Mouse (Mus musculus): ENCODE results near the gene Serpinb13. TPM values are rescaled to one million over a fixed set of nuclear protein-coding genes. Genes with fewer than 3 reads are reported as not detected.
"Not testable (repeated sequence)": the region's sequence is repeated elsewhere in the genome, so short reads cannot be mapped to it uniquely, and the experiment has no call there.

The Serpinb13 gene
- not detected in 2 replicates for polyA plus RNA-seq (2012; rRNA removed)

DNA sequence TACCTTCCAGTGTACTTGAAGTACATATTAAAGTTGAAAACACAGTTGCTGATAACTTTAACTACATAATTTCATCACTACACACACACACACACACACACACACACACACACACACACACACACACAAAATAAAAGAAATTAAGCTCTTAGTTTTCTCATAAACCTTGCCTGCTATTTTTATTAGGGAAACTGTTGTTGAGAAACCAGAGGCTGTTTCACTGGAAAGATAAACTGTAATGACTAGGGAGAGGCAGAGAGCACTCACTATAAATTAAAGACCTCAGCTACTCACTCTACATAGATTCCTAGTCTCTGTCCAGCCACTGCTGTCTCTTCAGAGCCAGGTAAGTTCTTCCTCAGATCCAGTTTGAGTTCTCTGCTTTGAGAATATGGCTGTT is at the start of gene Serpinb13:
Gene Serpinb13 (plus strand): TSS at position 301 of the 400 bp plus-strand sequence.
- no peak for DNase-seq (ENCODE audit: low spot score)

DNA sequence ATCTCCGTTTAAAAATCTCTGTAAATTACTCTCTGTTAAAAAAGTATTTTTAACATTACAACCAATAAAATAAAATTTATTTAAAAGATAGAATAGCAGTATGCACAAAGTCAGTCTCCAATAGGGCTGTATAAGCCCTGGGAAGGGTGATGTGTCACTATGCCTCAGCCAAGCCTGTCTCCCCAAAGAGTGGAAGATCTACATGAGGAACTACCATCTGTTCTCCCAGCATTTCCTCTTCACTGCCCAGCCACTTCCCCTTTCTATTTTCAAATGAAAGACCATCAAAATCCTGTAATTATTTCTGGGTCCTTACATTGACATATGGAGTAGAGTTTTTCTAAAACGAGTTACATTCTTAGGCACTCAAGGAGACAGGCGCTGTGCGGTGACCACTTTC is 48.8 kb upstream of the Serpinb13 start:
- no peak for DNase-seq (ENCODE audit: low spot score)

DNA sequence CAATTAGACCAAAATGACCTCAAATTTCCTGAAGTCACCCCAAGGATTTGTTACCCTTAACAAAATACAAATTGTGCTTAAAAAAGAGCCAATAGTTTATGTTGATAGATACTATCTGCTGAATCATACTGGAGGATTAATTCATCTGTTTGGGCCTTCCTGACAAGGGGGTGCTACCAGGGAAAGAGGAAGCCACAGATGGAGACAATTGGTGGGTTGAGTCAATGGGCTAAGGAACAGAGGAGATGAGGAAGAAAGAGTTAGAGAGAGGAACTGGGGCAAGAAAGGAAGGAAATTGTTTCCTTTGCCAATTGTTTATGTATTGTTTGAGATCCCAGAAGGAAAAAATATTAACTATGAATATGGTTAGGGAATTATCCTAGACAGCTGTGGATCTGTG is 47.1 kb upstream of the Serpinb13 start:
- DNase-seq (ENCODE audit: low spot score): no peak

DNA sequence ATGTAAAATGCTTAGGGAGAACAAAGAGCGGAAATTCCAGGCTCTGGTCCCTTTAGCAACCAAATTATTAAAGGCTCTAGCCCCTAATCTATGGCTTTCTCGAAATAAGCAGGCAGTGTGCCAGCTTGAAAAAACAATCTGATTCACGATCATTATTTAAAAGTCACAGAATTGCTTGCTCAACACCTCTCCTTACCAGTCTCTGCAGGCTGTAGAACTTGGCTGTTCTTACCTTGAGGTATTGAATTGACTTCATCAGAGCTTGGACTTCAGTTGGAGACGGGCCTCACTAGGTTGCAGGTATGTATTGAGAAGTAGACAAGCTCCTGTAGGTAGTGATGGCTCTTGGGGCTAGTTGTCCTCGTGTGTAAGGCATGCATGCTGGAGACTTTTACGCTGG is 46.5 kb upstream of the Serpinb13 start, which contains the start of gene Serpinb12:
Gene Serpinb12 (plus strand): TSS at position 185 of the 400 bp plus-strand sequence.
- no peak for DNase-seq (ENCODE audit: low spot score)

DNA sequence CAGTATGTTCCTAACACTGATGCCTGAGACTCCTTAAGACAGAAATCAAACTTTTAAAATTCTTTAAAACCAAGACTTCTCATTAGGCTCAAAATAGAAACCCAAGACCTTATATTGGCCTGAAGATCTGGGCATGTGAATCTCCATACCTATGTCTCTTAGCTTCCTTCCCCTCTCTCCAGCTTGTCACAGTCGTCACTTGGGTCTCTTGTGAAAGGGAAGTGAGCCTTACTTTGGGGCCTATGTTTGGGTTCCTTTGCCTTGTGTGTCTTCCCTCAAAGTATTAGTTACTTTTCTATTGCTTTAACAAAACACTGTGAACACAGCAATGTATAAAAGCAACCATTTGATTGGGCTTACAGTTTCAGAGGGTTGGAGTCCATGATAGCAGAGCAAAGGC is 33.6 kb upstream of the Serpinb13 start:
- DNase-seq (ENCODE audit: low spot score): no peak

DNA sequence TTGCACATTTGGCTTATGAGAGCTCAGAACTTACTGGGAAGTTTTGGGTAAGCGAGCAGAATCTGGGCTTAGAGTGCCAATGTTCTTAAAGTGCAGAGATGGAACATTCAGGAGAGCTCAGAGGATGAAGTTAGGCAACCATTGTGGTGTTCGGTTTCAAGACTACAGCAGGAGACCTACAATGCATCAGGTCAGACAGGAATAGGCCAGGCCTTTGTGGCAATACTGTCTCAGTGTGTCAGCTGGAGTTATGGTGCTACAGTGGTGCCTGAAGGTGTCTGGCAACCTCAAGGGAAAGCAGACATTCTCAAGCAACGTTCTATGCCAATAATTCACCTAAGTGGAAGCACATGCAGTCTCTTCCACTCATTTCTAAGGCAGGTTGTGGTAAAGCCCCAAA is 20.8 kb upstream of the Serpinb13 start:
- no peak for DNase-seq (ENCODE audit: low spot score)

DNA sequence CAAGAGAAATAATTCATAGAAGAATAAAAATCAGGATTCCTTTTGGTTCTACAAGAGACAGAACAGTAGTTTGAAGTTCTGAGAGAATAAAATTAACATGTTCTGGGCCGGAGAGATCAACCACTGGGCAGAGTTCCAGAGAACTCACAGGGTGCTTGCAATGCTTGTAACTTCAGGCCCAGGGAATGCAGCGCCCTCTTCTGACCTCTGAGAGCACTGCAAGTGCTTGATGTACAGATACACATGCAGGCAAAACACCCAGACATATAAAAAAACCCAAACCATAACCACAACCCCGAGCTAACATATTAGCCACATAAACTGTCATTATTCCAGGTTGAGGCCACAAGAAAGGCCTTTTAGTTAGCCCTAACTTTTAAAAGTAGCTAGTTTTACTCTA is 19.8 kb upstream of the Serpinb13 start:
- no peak for DNase-seq (ENCODE audit: low spot score)

DNA sequence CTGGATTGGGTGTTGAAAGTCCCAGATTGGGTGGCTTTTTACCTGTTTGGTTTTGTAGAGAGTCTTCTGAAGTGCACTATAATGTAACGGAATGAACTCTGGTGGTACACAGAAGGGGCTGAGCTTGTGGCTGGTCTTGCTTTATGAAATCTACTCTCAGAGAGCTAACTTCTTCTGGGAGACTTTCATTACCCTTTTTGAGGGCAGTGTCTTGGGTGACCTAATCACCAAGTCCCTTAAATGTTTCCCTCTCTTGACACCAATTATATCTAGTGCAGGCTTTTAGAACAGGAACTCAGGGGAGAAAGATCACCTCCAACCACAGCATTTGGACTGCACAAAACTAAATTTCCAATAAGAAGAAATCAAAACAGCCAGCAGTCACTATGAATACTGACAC is 2.3 kb downstream of the Serpinb13 start:
- DNase-seq (ENCODE audit: low spot score): no peak

DNA sequence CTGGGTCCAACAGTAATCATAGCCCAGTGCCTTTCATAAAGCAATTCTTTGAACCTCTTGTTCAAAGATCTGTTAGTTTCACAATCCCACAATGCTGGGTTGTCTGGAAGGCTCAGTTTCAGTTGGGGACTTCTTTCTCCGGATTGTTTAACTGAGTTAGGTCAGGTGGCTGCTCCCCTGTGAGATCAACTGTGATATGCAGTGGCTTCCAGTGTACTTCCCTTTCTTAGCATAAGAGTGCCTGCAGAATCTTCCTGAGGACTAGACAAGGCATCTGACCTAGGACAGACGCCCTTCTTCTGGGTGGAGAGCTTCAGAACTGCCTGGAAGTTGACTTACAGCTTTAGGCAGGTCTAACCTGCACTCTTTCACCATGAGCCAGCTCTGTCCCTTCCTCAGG is 3.1 kb downstream of the Serpinb13 start:
- no peak for DNase-seq (ENCODE audit: low spot score)

DNA sequence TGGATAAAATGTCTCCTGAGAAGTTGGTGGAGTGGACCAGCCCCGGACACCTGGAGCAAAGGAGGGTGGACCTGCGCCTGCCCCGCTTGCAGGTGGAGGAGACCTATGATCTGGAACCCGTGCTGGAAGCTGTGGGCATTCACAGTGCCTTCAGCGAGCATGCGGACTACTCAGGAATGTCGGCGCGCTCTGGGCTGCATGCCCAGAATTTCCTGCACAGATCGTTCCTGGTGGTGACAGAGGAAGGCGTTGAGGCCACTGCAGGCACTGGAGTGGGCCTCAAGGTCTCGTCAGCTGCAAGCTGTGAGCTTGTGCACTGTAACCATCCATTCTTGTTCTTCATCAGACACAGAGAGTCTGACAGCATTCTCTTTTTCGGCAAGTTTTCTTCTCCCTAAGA is 19.6 kb downstream of the Serpinb13 start:
- no peak for DNase-seq (ENCODE audit: low spot score)

DNA sequence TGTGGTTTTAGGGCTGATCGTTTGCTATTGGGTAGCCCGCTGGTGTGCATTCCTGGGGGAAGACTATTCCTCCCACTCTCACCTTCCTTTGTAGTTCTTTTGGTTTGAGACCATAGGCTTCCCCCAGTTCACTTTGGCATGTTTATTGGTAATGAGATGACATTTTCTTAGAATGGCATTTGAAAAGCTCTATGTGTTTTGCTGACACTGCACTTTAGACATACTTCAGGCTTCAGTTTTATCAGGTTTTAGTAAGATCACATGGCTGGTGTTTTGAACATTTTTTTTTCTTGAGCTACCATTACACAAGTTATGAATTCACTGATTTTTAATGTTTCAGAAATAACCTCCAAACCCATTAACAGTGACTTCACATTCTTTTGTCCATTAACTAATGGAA is 21.0 kb downstream of the Serpinb13 start:
- DNase-seq (ENCODE audit: low spot score): no peak

DNA sequence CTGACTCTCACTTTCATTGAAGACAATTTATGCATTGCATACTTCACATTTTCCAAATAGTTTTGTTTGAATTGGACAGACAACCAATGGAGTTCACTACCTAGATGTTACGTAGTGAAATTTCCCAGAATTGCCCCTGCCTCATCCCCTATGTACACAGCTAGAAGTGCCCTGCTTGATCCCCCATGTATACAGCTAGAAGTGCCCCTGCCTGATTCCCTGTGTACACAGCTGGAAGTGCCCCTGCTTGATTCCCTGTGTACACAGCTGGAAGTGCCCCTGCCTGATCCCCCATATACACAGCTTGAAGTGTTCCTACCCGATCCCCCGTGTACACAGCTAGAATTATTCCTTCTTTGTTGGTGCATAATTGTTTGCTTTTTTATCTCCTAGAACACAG is 25.5 kb downstream of the Serpinb13 start:
- DNase-seq (ENCODE audit: low spot score): no peak

DNA sequence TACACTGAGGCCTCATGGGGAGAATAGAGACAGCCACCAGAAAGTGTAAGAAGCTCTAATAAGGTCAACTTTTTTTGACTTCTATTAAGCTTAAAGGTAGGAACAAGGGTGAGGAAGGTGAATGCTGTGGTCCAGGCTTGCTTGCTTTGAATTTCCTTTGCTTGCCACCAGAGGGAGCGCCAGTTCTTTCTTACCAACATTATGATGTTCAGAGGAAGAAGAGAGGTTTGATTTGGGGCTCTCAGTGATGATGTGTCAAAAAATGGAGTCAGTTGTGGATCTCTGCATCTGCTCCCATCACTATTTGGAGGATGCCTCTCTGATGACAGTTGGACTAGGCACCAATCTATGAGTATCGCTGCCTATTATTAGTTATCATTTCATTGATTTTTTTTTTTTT is 33.7 kb downstream of the Serpinb13 start:
- no peak for DNase-seq (ENCODE audit: low spot score)

DNA sequence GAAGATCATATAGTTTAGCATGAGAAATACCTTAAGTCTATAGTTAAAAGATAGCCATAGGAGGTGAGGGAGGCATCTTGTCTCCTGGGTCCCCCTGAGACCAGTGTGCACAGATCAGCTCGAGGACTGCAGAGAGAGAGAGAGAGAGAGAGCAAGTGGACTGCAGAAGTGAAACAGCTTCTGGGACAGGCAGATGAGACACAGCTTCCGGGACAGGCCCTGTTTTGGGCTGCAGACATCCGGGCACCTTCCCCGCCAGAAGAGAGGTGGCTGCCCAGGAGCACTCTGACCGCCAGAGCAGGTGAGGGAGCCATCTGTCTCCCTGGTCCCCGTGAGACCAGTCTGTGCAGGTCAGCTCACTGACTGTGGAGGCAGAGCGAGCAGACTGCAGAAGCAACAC is 34.4 kb downstream of the Serpinb13 start:
- DNase-seq (ENCODE audit: low spot score): no peak

DNA sequence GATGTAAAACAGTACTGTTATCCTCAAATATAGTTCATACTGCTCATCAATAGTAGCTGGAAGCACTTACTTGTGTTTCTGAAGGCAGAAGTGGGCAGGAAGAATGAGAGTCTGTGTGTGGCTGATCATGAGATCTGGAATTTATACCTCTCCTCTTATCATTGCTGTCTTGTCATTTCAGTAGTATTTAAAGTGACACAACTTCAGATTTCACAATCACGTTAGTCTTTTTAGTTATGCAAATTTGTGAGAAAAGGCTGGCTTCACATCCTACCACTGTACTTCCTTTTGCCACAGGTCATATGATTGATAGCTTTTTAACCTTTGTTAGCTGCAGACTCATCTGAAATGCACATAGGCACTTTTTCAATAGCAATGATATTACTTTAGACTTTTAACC is 45.1 kb downstream of the Serpinb13 start:
- DNase-seq (ENCODE audit: low spot score): no peak

DNA sequence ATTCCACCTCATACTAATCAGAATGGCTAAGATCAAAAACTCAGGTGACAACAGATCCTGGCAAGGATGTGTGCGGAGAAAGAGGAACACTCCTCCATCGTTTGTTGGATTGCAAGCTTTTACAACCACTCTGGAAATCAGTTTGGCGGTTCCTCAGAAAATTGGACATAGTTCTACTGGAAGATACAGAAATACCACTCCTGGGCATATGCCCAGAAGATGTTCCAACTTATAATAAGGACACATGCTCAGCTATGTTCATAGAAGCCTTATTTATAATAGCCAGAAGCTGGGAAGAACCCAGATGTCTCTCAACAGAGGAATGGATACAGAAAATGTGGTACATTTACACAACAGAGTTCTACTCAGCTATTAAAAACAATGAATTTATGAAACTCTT is 53.5 kb downstream of the Serpinb13 start:
- not testable (repeated sequence) for DNase-seq (ENCODE audit: low spot score)

Other genes starting within 250 kb of the Serpinb13 start
- gene Kdsr, start 221.3 kb upstream of the Serpinb13 start, polyA plus RNA-seq (2012; rRNA removed): 16.7 and 16.8 TPM in 2 replicates
- 48.1 and 50.0 TPM in 2 replicates for gene Vps4b, start 184.3 kb upstream of the Serpinb13 start, polyA plus RNA-seq (2012; rRNA removed)
- 13.9 and 16.2 TPM in 2 replicates for gene Serpinb5, start 119.8 kb upstream of the Serpinb13 start, polyA plus RNA-seq (2012; rRNA removed)
- gene Serpinb12, start 46.5 kb upstream of the Serpinb13 start, polyA plus RNA-seq (2012; rRNA removed): 0.03 and 0.06 TPM in 2 replicates
- gene Serpinb3a, start 71.3 kb downstream of the Serpinb13 start, polyA plus RNA-seq (2012; rRNA removed): not detected in 2 replicates
- gene Serpinb3d, start 102.5 kb downstream of the Serpinb13 start, polyA plus RNA-seq (2012; rRNA removed): not detected in 2 replicates

Data from urinary bladder, adult 2 months (tissue).